Mouse (Mus musculus) activated CD4-positive, CD25-positive, alpha-beta regulatory T cell (primary cell): ENCODE results near the gene Dolk. TPM values are rescaled to one million over a fixed set of nuclear protein-coding genes. Genes with fewer than 3 reads are reported as not detected.

Experiments
- polyA plus RNA-seq, 2 experiments: library from polyadenylated mRNA; unstranded; fragments of 100-300 nt; shearing (Covaris generic); gene quantifications; one replicate each; pipeline ENCODE4 v1.2.1; 2017

The Dolk gene
- polyA plus RNA-seq, result 10 to 100 TPM; 15.1 to 17.4 TPM

GRCm38 (mm10) chr2:30286192-30287026 lies at the start of gene Dolk, which contains the start of gene Nup188:
Gene Dolk, minus strand, starts transcription at chr2:30286334.
Gene Nup188, plus strand, starts transcription at chr2:30286397.

GRCm38 (mm10) chr2:30280743-30281142 lies 5.4 kb downstream of the Dolk start, which contains the start of gene Gm28038:
Gene Gm28038, plus strand, starts transcription at chr2:30281043.

DNA sequence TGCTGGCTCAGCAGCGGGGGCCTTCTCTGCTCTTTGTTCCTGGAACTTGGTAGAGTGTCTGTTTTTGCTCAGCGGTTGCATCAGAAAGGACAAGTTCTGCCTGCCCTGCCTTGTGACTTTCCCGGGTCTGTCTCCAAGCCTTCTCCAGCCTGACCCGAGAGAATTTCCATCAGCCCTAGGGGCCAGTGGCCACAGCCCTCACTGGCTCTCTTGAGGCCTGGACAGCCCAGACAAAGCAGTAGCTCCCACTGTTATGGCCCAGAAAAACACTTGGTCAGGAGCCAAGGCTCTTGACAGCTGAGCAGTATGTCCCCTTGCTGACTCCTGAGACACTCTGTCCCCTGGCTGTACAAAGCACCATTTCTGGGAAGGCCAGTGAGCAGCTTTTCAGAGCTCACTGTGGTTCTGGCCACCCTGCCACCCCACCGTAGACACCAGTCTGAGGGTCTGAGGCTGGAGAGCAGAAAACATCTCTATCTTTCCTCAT lies 20.3 kb downstream of the Dolk start, which contains the start of gene Phyhd1:
Gene Phyhd1 (plus strand): TSS at position 437 of the 487 bp plus-strand sequence.

GRCm38 (mm10) chr2:30240267-30240666 lies 45.9 kb downstream of the Dolk start, which contains the start of gene Gm28035:
Gene Gm28035, plus strand, starts transcription at chr2:30240567.

DNA sequence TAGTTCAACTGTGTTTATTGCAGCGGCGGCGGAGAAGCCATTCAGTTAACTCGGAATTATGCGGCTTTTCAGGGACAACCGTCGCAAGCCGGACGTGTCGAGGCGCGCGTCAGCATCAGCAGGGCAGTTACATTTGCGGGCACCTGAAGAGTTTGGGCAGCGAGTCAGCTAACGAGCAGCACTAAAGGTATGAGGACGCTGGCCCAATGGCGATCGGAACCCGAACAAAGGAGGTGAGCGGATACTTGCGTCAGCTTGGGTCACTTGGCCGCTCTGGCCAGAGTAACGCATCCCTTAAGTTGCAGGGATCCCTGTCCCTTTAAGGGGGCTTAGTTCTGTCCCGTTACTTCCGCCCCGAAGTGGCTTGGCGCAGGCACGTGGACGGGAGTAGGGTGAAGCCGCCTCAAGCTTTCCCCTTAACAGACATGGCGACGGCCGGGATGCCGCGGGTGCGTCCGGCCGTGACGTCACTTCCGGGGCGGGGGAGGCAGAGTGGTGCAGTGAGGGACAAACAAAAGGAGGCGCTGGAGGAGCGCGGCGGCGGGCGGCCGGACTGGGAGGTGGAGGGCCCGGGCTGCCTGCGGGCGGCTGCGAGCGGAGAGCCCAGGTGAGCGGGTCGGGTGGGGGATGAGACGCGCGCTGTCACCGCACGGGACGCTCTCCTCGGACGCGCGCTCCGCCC lies 48.8 kb downstream of the Dolk start, which contains the start of gene Lrrc8a:
Gene Lrrc8a (plus strand): TSS at position 517 of the 682 bp plus-strand sequence.

Other genes starting within 250 kb of the Dolk start
- gene Wdr34, start 237.5 kb downstream of the Dolk start, polyA plus RNA-seq, result 1 to 10 TPM in 1 of 2 experiments, under 1 TPM in 1; 0.93 to 1.4 TPM
- 100 to 1,000 TPM; 308 to 386 TPM for gene Set, start 229.0 kb downstream of the Dolk start, polyA plus RNA-seq
- gene Pkn3, start 208.7 kb downstream of the Dolk start, polyA plus RNA-seq, result under 1 TPM; 0.43 to 0.75 TPM
- gene Zdhhc12, start 192.7 kb downstream of the Dolk start, polyA plus RNA-seq, result 10 to 100 TPM; 29.0 to 33.8 TPM
- gene Zer1, start 161.7 kb downstream of the Dolk start, polyA plus RNA-seq, result 10 to 100 TPM; 52.2 to 53.4 TPM
- 1 to 10 TPM; 6.2 to 7.8 TPM for gene Tbc1d13, start 152.6 kb downstream of the Dolk start, polyA plus RNA-seq
- gene Endog, start 114.8 kb downstream of the Dolk start, polyA plus RNA-seq, result 10 to 100 TPM; 15.3 to 20.4 TPM
- gene Spout1, start 107.9 kb downstream of the Dolk start, polyA plus RNA-seq, result 10 to 100 TPM; 27.5 to 36.4 TPM
- gene Kyat1, start 80.5 kb downstream of the Dolk start, polyA plus RNA-seq, result 10 to 100 TPM in 1 of 2 experiments, 1 to 10 TPM in 1; 9.9 to 10.6 TPM
- gene Lrrc8a, start 48.6 kb downstream of the Dolk start, polyA plus RNA-seq, result 1 to 10 TPM; 7.7 to 9.7 TPM
- 1 to 10 TPM; 2.3 to 4.6 TPM for gene Gm28035, start 45.8 kb downstream of the Dolk start, polyA plus RNA-seq
- 1 to 10 TPM; 4.9 to 8.1 TPM for gene Phyhd1, start 20.1 kb downstream of the Dolk start, polyA plus RNA-seq
- not detected for gene Gm28038, start 5.3 kb downstream of the Dolk start, polyA plus RNA-seq
- 10 to 100 TPM; 16.5 to 22.0 TPM for gene Nup188, start 63 bp upstream of the Dolk start, polyA plus RNA-seq
- gene Sh3glb2, start 73.0 kb upstream of the Dolk start, polyA plus RNA-seq, result 100 to 1,000 TPM; 116 to 126 TPM
- 10 to 100 TPM in 1 of 2 experiments, 1 to 10 TPM in 1; 4.9 to 12.4 TPM for gene Miga2, start 77.9 kb upstream of the Dolk start, polyA plus RNA-seq
- gene Dolpp1, start 105.9 kb upstream of the Dolk start, polyA plus RNA-seq, result 10 to 100 TPM; 20.8 to 30.3 TPM
- gene Crat, start 129.5 kb upstream of the Dolk start, polyA plus RNA-seq, result 1 to 10 TPM; 7.5 to 8.8 TPM
- 100 to 1,000 TPM in 1 of 2 experiments, 10 to 100 TPM in 1; 78.2 to 113 TPM for gene Ptpa, start 129.7 kb upstream of the Dolk start, polyA plus RNA-seq
- gene Ier5l, start 187.9 kb upstream of the Dolk start, polyA plus RNA-seq, result under 1 TPM; 0.09 to 0.29 TPM